Mouse (Mus musculus) heart, adult 2 months (tissue): ENCODE measurements around the gene Slc7a1. TPM values are rescaled to one million over a fixed set of nuclear protein-coding genes. Genes with fewer than 3 reads are reported as not detected.
A peak's percentile ranks its signal among the peaks of the same experiment; 100 is the strongest.

Experiments
- DNase-seq, 2 experiments: peaks; one replicate each; pipeline ENCODE4 v3.0.0; 2021
- H3K27ac ChIP-seq: fragments of 200-600 bp; 2 replicates; pipeline ENCODE4 v1.8.1; 2022
- H3K27me3 ChIP-seq: fragments of 200-500 bp; 2 replicates; pipeline ENCODE4 v1.6.1; 2012; ENCODE audit warnings: mild to moderate bottlenecking, low read length, inconsistent platforms, mixed read lengths; ENCODE audit not compliant: control insufficient read depth, insufficient read depth
- H3K36me3 ChIP-seq: fragments of 200-500 bp; 2 replicates; pipeline ENCODE4 v1.6.1; 2012; ENCODE audit warnings: low read length, inconsistent platforms; ENCODE audit not compliant: control insufficient read depth, insufficient read depth
- H3K4me1 ChIP-seq: fragments of 200-500 bp; 2 replicates; pipeline ENCODE4 v1.6.1; 2011; ENCODE audit warnings: low read length; ENCODE audit not compliant: control insufficient read depth, insufficient read depth
- H3K4me3 ChIP-seq: fragments of 200-600 bp; 2 replicates; pipeline ENCODE4 v1.8.1; 2022
- H3K79me2 ChIP-seq: fragments of 200-500 bp; replicated peaks from 2 replicates; pipeline ENCODE4 v1.6.1; 2012; ENCODE audit warnings: mild to moderate bottlenecking, inconsistent platforms, low read length, moderate library complexity, mixed read lengths; ENCODE audit not compliant: control insufficient read depth, insufficient read depth
- H3K9ac ChIP-seq: fragments of 200-500 bp; 2 replicates; pipeline ENCODE4 v1.6.1; 2012; ENCODE audit warnings: low read depth, mild to moderate bottlenecking, control low read depth, inconsistent platforms, low read length, mixed read lengths
- CTCF ChIP-seq: fragments of 200-600 bp; IDR thresholded peaks from 2 replicates; pipeline ENCODE4 v1.8.1; 2022; ENCODE audit warnings: antibody characterized with exemption, mild to moderate bottlenecking, moderate library complexity
- EP300 ChIP-seq: fragments of 200-500 bp; IDR thresholded peaks from 2 replicates; pipeline ENCODE4 v1.6.1; 2011; ENCODE audit warnings: low read depth, low read length, control low read depth; ENCODE audit not compliant: insufficient read depth
- POLR2A ChIP-seq: fragments of 200-500 bp; IDR thresholded peaks from 2 replicates; pipeline ENCODE4 v1.6.1; 2011; ENCODE audit warnings: mild to moderate bottlenecking, low read depth, low read length, control low read depth; ENCODE audit not compliant: insufficient read depth
- WGBS: fragments of 180-500 bp; shearing (Covaris S2); methylation state at CpG from one replicate; pipeline ENCODE4 v1.1.7; 2018; 5-methylcytosine and 5-hydroxymethylcytosine counted together
- intact Hi-C: fragments of 180-260 bp; cut with DNase I; formaldehyde crosslinking; loops from one replicate; pipeline ENCODE4 v1.15.1; 2025
- polyA plus RNA-seq: library from polyadenylated mRNA; depleted of rRNA; stranded (reverse); fragments of >200 nt; gene quantifications from 2 replicates; pipeline ENCODE4 v1.2.3, GENCODE M21; 2012; rRNA removed
- total RNA-seq, 2 experiments: library from RNA; stranded (reverse); gene quantifications; 2 replicates each; pipeline ENCODE4 v1.2.3; 2021

Gene Slc7a1
- total and polyA plus RNA-seq, 3 experiments = 10.9 to 14.4 (median 14.0) TPM

DNA sequence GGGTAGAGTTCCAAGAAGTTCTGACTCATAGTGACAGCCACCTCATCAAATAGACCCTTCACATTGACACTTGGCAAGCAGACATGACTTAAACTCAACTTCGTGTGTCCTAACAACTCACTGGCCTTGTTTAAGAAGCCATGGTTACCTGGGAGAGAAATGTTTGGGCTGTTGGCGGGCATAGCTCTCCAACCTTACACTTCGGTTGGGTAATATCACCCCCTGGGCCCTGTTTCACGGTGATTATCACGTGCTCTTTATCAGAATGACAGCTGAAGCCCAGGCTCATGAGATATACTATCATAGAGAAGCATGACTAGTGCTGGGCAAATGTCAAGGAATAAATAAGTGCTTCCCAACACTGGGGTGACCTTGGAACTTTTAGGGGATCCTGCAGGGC is 119.4 kb downstream of the Slc7a1 start:
- H3K4me1 ChIP-seq = no peaks in the 10 kb centered on the region; the same call in 1 of the 2 replicates
- peak overlapping the region; percentile 55 for H3K27ac ChIP-seq
- H3K79me2 ChIP-seq = no peaks in the 10 kb centered on the region
- H3K9ac ChIP-seq = no peak overlapping the region
- intact Hi-C loops = no loop called here
- peak in 1 of 2 experiments; percentile 32 for DNase-seq
- no peaks in the 10 kb centered on the region for H3K27me3 ChIP-seq
- H3K4me3 ChIP-seq = no peak overlapping the region
- TF ChIP-seq EP300 (0 out of 2 replicates have a peak, but pooled peaks have one; percentile 38), CTCF (no peak)
- 43% methylated on average over 5 of the region's 5 CpGs for WGBS
- peaks cover 4% of the 10 kb centered on the region for H3K36me3 ChIP-seq

- DNase-seq = no peak
- 79% methylated on average over 8 of the region's 8 CpGs for WGBS
- no peaks in the 10 kb centered on the region for H3K27me3 ChIP-seq
- H3K9ac ChIP-seq = no peak overlapping the region
- H3K27ac ChIP-seq = no peak overlapping the region
- TF ChIP-seq CTCF (no peak), EP300 (no peak), POLR2A (no peak)
- no peaks in the 10 kb centered on the region for H3K79me2 ChIP-seq
- no peak overlapping the region for H3K4me3 ChIP-seq
- peaks cover 4% of the 10 kb centered on the region for H3K36me3 ChIP-seq
- intact Hi-C loops = no loop called here
- no peaks in the 10 kb centered on the region; the same call in 1 of the 2 replicates for H3K4me1 ChIP-seq
Observed at GRCm38 (mm10) chr5:148278233-148278632, 121.5 kb downstream of the Slc7a1 start.

Other genes starting within 250 kb of the Slc7a1 start
- gene Ubl3, start 152.9 kb upstream of the Slc7a1 start, total RNA-seq = 100 to 1,000 TPM in 1 of 2 experiments, 10 to 100 TPM in 1; 92.7 to 112 TPM
- gene Ubl3, start 152.9 kb upstream of the Slc7a1 start, polyA plus RNA-seq = 43.6 and 55.3 TPM in 2 replicates